9 mouse cellular contexts compared by ENCODE assay signal in genomic region chr2:119800876-119801846, GRCm38 (mm10). TPM values are rescaled to one million over a fixed set of nuclear protein-coding genes. Genes with fewer than 3 reads are reported as not detected.
A peak's percentile ranks its signal among the peaks of the same experiment; 100 is the strongest.
DNase-seq lines count a peak whose midpoint lies in the region; ATAC-seq and TF ChIP-seq lines count a peak whose summit lies in the region.
"Had no signal": no experiment of that assay in that cellular context is flagged by ENCODE, and none has a peak within 500 bp of the region (broad histone marks: within the 10 kb centered on the region; RNA-seq: fewer than 3 reads in every experiment).

No protein-coding gene starts in this region.

- no peaks in the 10 kb centered on the region; the same call in 1 of the 2 replicates for H3K36me3 ChIP-seq in heart, embryonic 13.5 days
- H3K36me3 ChIP-seq in ES-E14 (ENCODE audit: control insufficient read depth, insufficient read depth, low read length, poor library complexity, severe bottlenecking) = peaks cover 9% of the 10 kb centered on the region; the same call in 1 of the 2 replicates
- H3K36me3 ChIP-seq in forebrain, embryonic 11.5 days (ENCODE audit: control insufficient read depth, insufficient read depth, low read length) = no peaks in the 10 kb centered on the region; the same call in 1 of the 2 replicates
- peaks cover 26% of the 10 kb centered on the region for H3K36me3 ChIP-seq in limb, embryonic 15.5 days
- no peaks in the 10 kb centered on the region for H3K36me3 ChIP-seq in kidney, adult 2 months (ENCODE audit: control insufficient read depth, insufficient read depth, low read length)

- H3K4me3 ChIP-seq in heart, embryonic 13.5 days = peak overlapping the region; percentile 80
- peak overlapping the region; percentile 88 to 92 for H3K4me3 ChIP-seq in ES-E14 (ENCODE audit: insufficient read depth in 1 of 2, low read depth in 1 of 2, low read length in 2 of 2, poor library complexity in 1 of 2, severe bottlenecking in 1 of 2)
- no peak overlapping the region; the same call in 1 of the 2 replicates for H3K4me3 ChIP-seq in forebrain, embryonic 11.5 days (ENCODE audit: low read depth, low read length)
- peak overlapping the region; percentile 85 for H3K4me3 ChIP-seq in limb, embryonic 15.5 days
- no peak overlapping the region for H3K4me3 ChIP-seq in kidney, adult 2 months (ENCODE audit: insufficient read depth, low read depth, low read length)

- peak overlapping the region; percentile 99 for H3K4me2 ChIP-seq in heart, embryonic 13.5 days
- H3K4me2 ChIP-seq in forebrain, embryonic 11.5 days (ENCODE audit: low read depth, low read length, severe bottlenecking) = peak overlapping the region; percentile 96
- peak overlapping the region; percentile 90 for H3K4me2 ChIP-seq in limb, embryonic 15.5 days

- TF ChIP-seq POLR2A in kidney, adult 2 months (IDR thresholded peaks at IDR 0.05; ENCODE audit: low read depth, low read length) = no peak

- WGBS in heart, embryonic 13.5 days = 57% methylated on average over 15 of the region's 15 CpGs
- WGBS in forebrain, embryonic 11.5 days = 47% methylated on average over 15 of the region's 15 CpGs
- 42% methylated on average over 15 of the region's 15 CpGs for WGBS in limb, embryonic 15.5 days
- WGBS in kidney, adult 2 months = 77% methylated on average over 15 of the region's 15 CpGs

- peaks cover 70% of the 10 kb centered on the region for H3K4me1 ChIP-seq in heart, embryonic 13.5 days
- peaks cover 21 to 44% of the 10 kb centered on the region in 2 experiments; a peak in 3 of 4 replicates for H3K4me1 ChIP-seq in ES-E14 (ENCODE audit: control insufficient read depth in 2 of 2, insufficient read depth in 2 of 2, low read length in 2 of 2, poor library complexity in 1 of 2)
- H3K4me1 ChIP-seq in forebrain, embryonic 11.5 days (replicated peaks; ENCODE audit: control insufficient read depth, insufficient read depth, low read length) = peaks cover 42% of the 10 kb centered on the region
- peaks cover 52% of the 10 kb centered on the region for H3K4me1 ChIP-seq in limb, embryonic 15.5 days
- peaks cover 5% of the 10 kb centered on the region; the same call in 1 of the 2 replicates for H3K4me1 ChIP-seq in kidney, adult 2 months (ENCODE audit: control insufficient read depth, insufficient read depth, low read length)

- peaks cover 49% of the 10 kb centered on the region for H3K27me3 ChIP-seq in heart, embryonic 13.5 days (replicated peaks)
- peaks cover 9% of the 10 kb centered on the region; the same call in 1 of the 2 replicates for H3K27me3 ChIP-seq in forebrain, embryonic 11.5 days (ENCODE audit: control insufficient read depth, insufficient read depth, low read length)
- peaks cover 14% of the 10 kb centered on the region for H3K27me3 ChIP-seq in limb, embryonic 15.5 days
- H3K27me3 ChIP-seq in kidney, adult 2 months (replicated peaks; ENCODE audit: control insufficient read depth, insufficient read depth, low read length) = no peaks in the 10 kb centered on the region

- no peak overlapping the region for H3K27ac ChIP-seq in heart, embryonic 13.5 days (replicated peaks)
- no peak overlapping the region for H3K27ac ChIP-seq in ES-E14 (ENCODE audit: insufficient read depth, low read depth, low read length, poor library complexity, severe bottlenecking)
- no peak overlapping the region for H3K27ac ChIP-seq in forebrain, embryonic 11.5 days (ENCODE audit: low read depth, low read length)
- peak overlapping the region; percentile 78 for H3K27ac ChIP-seq in limb, embryonic 15.5 days
- H3K27ac ChIP-seq in kidney, adult 2 months (ENCODE audit: insufficient read depth, low read depth, low read length) = no peak overlapping the region

- intact Hi-C loops in heart, postnatal 14 days (cut with DNase I) = no loop called here

- DNase-seq in heart, postnatal 14 days = no peak
- DNase-seq in ES-E14 (ENCODE audit: low read depth, low spot score) = no peak
- no peak for DNase-seq in forebrain, embryonic 11.5 days (ENCODE audit: low spot score)
- DNase-seq in telencephalon, adult 2 months (ENCODE audit: low read depth, low spot score) = peak; percentile 90
- DNase-seq in adrenal gland, adult (ENCODE audit: inconsistent age in 2 of 2, low spot score in 1 of 2) = no peak
- DNase-seq in kidney, adult 2 months = no peak

- H3K9me3 ChIP-seq in heart, embryonic 13.5 days = no peaks in the 10 kb centered on the region
- no peaks in the 10 kb centered on the region for H3K9me3 ChIP-seq in ES-E14 (ENCODE audit: control insufficient read depth, insufficient read depth, low read depth, low read length)
- no peaks in the 10 kb centered on the region for H3K9me3 ChIP-seq in forebrain, embryonic 11.5 days (ENCODE audit: control insufficient read depth, low read length)
- H3K9me3 ChIP-seq in limb, embryonic 15.5 days = no peaks in the 10 kb centered on the region

- peak overlapping the region; percentile 92 for H3K9ac ChIP-seq in heart, embryonic 13.5 days
- peak overlapping the region; percentile 2; the same call in 1 of the 2 replicates for H3K9ac ChIP-seq in ES-E14 (ENCODE audit: insufficient read depth, low read depth, low read length, poor library complexity, severe bottlenecking)
- H3K9ac ChIP-seq in forebrain, embryonic 11.5 days (ENCODE audit: low read length) = peak overlapping the region; percentile 92
- 0 out of 2 replicates have a peak overlapping the region, but pooled peaks have one; percentile 73 for H3K9ac ChIP-seq in limb, embryonic 15.5 days

- TF ChIP-seq CTCF in kidney, adult 2 months (conservative IDR thresholded peaks at IDR 0.05; ENCODE audit: insufficient read depth, insufficient read length, low read depth, low read length) = no peak

- in situ Hi-C loops in ES-E14 (cut with MboI; ENCODE audit: low sequenced_read_pairs in 2 of 2, unreplicated experiment in 2 of 2) = no loop called here

- no peak for ATAC-seq in heart, embryonic 13.5 days (ENCODE audit: extremely low read depth, insufficient number of reproducible peaks, low FRiP score, low TSS enrichment)
- no peak for ATAC-seq in forebrain, embryonic 11.5 days (replicated peaks; ENCODE audit: low FRiP score)
- no peak for ATAC-seq in limb, embryonic 15.5 days (ENCODE audit: insufficient number of reproducible peaks, low FRiP score, low TSS enrichment, low read depth)

TF ChIP-seq in ES-E14, 5 proteins besides CTCF, POLR2A, EP300 and RAD21:
- no peak for TF ChIP-seq ZC3H11A (IDR thresholded peaks at IDR 0.05; ENCODE audit: borderline replicate concordance, low read depth, low read length)
- TF ChIP-seq CHD2 (IDR thresholded peaks at IDR 0.05; ENCODE audit: low read depth, low read length) = no peak

RNA-seq across cellular contexts. Expression of gene Tyro3, which starts 3.6 kb away (rescaled TPM):
- 7.3 and 7.9 TPM in 2 replicates for polyA plus RNA-seq in heart, embryonic 13.5 days (2015; fragmentation: Nextera tagmentation; extraction: Ambion mirVana)
- total RNA-seq in heart, postnatal 14 days (2021) = 1 to 10 TPM; 2.1 to 4.5 TPM
- 66.2 and 127 TPM in 2 replicates for total RNA-seq in ES-E14 (2012; rRNA removed)
- polyA plus RNA-seq in forebrain, embryonic 11.5 days (2014; fragmentation: Nextera tagmentation; extraction: Ambion mirVana) = 27.7 and 29.8 TPM in 2 replicates
- 28.7 and 32.6 TPM in 2 replicates for polyA plus RNA-seq in limb, embryonic 15.5 days (2015; fragmentation: Nextera tagmentation; extraction: Ambion mirVana)
- polyA plus RNA-seq in kidney, adult 2 months (2012; rRNA removed) = 2.5 and 3.0 TPM in 2 replicates

RNA-seq across cellular contexts. Expression of gene Rpap1, which starts 13.8 kb away (rescaled TPM):
- polyA plus RNA-seq in heart, embryonic 13.5 days (2015; fragmentation: Nextera tagmentation; extraction: Ambion mirVana) = 17.6 and 19.4 TPM in 2 replicates
- total RNA-seq in heart, postnatal 14 days (2021) = 10 to 100 TPM; 13.2 to 13.3 TPM
- total RNA-seq in ES-E14 (2012; rRNA removed) = 46.6 and 81.9 TPM in 2 replicates
- 38.1 and 40.3 TPM in 2 replicates for polyA plus RNA-seq in forebrain, embryonic 11.5 days (2014; fragmentation: Nextera tagmentation; extraction: Ambion mirVana)
- polyA plus RNA-seq in limb, embryonic 15.5 days (2015; fragmentation: Nextera tagmentation; extraction: Ambion mirVana) = 22.1 and 22.2 TPM in 2 replicates
- polyA plus RNA-seq in kidney, adult 2 months (2012; rRNA removed) = 13.8 and 16.7 TPM in 2 replicates

RNA-seq across cellular contexts. Expression of gene Ltk, which starts 40.9 kb away (rescaled TPM):
- 0.10 and 0.19 TPM in 2 replicates for polyA plus RNA-seq in heart, embryonic 13.5 days (2015; fragmentation: Nextera tagmentation; extraction: Ambion mirVana)
- not detected for total RNA-seq in heart, postnatal 14 days (2021)
- 0.85 and 2.8 TPM in 2 replicates for total RNA-seq in ES-E14 (2012; rRNA removed)
- polyA plus RNA-seq in forebrain, embryonic 11.5 days (2014; fragmentation: Nextera tagmentation; extraction: Ambion mirVana) = 0.11 and 0.19 TPM in 2 replicates
- polyA plus RNA-seq in limb, embryonic 15.5 days (2015; fragmentation: Nextera tagmentation; extraction: Ambion mirVana) = not detected in 2 replicates
- 2.0 and 2.6 TPM in 2 replicates for polyA plus RNA-seq in kidney, adult 2 months (2012; rRNA removed)
- total RNA-seq: hematopoietic stem cell, adult 5-6 weeks had no signal

RNA-seq across cellular contexts. Expression of gene Itpka, which starts 59.0 kb away (rescaled TPM):
- 1.8 and 2.1 TPM in 2 replicates for polyA plus RNA-seq in heart, embryonic 13.5 days (2015; fragmentation: Nextera tagmentation; extraction: Ambion mirVana)
- 1 to 10 TPM in 1 of 2 experiments, under 1 TPM in 1; 0.41 to 1.1 TPM for total RNA-seq in heart, postnatal 14 days (2021)
- 9.2 and 16.4 TPM in 2 replicates for total RNA-seq in ES-E14 (2012; rRNA removed)
- polyA plus RNA-seq in forebrain, embryonic 11.5 days (2014; fragmentation: Nextera tagmentation; extraction: Ambion mirVana) = 1.5 and 1.6 TPM in 2 replicates
- 0.31 and 0.55 TPM in 2 replicates for polyA plus RNA-seq in limb, embryonic 15.5 days (2015; fragmentation: Nextera tagmentation; extraction: Ambion mirVana)
- 2.0 and 2.5 TPM in 2 replicates for polyA plus RNA-seq in kidney, adult 2 months (2012; rRNA removed)

Comparison
In these comparisons a context has a peak if more than half of its experiments do, and no peak if none do; other contexts are left out.
1. H3K4me3 ChIP-seq: peak in heart, embryonic 13.5 days (single experiment), ES-E14 (2 of 2) and limb, embryonic 15.5 days (single experiment); none in forebrain, embryonic 11.5 days (single experiment) and kidney, adult 2 months (single experiment).
2. H3K9ac ChIP-seq: peak in every context shown above with its lines; median percentile 92 in heart, embryonic 13.5 days; 92 in forebrain, embryonic 11.5 days; 73 in limb, embryonic 15.5 days; 2 in ES-E14.
3. Peak in every context shown above with its lines, with median percentiles within 50 percentile points of each other: H3K4me2 ChIP-seq.